Mouse (Mus musculus) megakaryocyte, adult 5-6 weeks (primary cell): ENCODE measurements around the gene Cfap20. TPM values are rescaled to one million over a fixed set of nuclear protein-coding genes. Genes with fewer than 3 reads are reported as not detected.
"Not testable (repeated sequence)": the region's sequence is repeated elsewhere in the genome, so short reads cannot be mapped to it uniquely, and the experiment has no call there.

Experiments
- ATAC-seq: 2 replicates; pipeline ENCODE4 v1.8.0; 2016; ENCODE audit warnings: mild to moderate bottlenecking, inconsistent platforms; ENCODE audit not compliant: poor library complexity, severe bottlenecking
- total RNA-seq, 2 experiments: library from RNA; stranded (forward) in 1 of 2; stranded (reverse) in 1 of 2; fragments of 153-499, 151-499 nt in 1 of 2; fragments of 221-1000, 200-1000 nt in 1 of 2; gene quantifications; 2 replicates each; pipeline versions ENCODE4 v1.2.3 to v1.2.4; 2015 to 2017

The Cfap20 gene
- total RNA-seq, 2 experiments from 2014 or later: 34.7 to 53.8 TPM

GRCm38 (mm10) chr8:95424682-95425081 lies 10.0 kb downstream of the Cfap20 start:
- ATAC-seq: no peak

- no peak for ATAC-seq
Observed at GRCm38 (mm10) chr8:95422193-95422810, 12.4 kb downstream of the Cfap20 start.

- ATAC-seq: 0 out of 2 replicates have a peak, but pooled peaks have one; percentile 24
Observed at GRCm38 (mm10) chr8:95411309-95411972, 23.2 kb downstream of the Cfap20 start.

GRCm38 (mm10) chr8:95409518-95409917 lies 25.2 kb downstream of the Cfap20 start:
- ATAC-seq: no peak

- ATAC-seq: no peak
Observed at GRCm38 (mm10) chr8:95401091-95401490, 33.6 kb downstream of the Cfap20 start.

GRCm38 (mm10) chr8:95399131-95399530 lies 35.5 kb downstream of the Cfap20 start:
- ATAC-seq: no peak

- no peak for ATAC-seq
Observed at GRCm38 (mm10) chr8:95397201-95397600, 37.5 kb downstream of the Cfap20 start.

- ATAC-seq: no peak
Observed at GRCm38 (mm10) chr8:95396752-95397151, 37.9 kb downstream of the Cfap20 start.

- no peak for ATAC-seq
Observed at GRCm38 (mm10) chr8:95395186-95395918, 39.3 kb downstream of the Cfap20 start.

- no peak for ATAC-seq
Observed at GRCm38 (mm10) chr8:95392604-95393003, 42.1 kb downstream of the Cfap20 start.

GRCm38 (mm10) chr8:95391101-95391500 lies 43.6 kb downstream of the Cfap20 start:
- no peak for ATAC-seq

- ATAC-seq: no peak
Observed at GRCm38 (mm10) chr8:95390312-95390711, 44.4 kb downstream of the Cfap20 start.

GRCm38 (mm10) chr8:95387936-95388335 lies 46.7 kb downstream of the Cfap20 start:
- ATAC-seq: no peak

GRCm38 (mm10) chr8:95387221-95387620 lies 47.4 kb downstream of the Cfap20 start:
- ATAC-seq: no peak

GRCm38 (mm10) chr8:95386037-95386436 lies 48.6 kb downstream of the Cfap20 start:
- ATAC-seq: no peak

- ATAC-seq: no peak
Observed at GRCm38 (mm10) chr8:95384501-95384900, 50.2 kb downstream of the Cfap20 start.

- no peak for ATAC-seq
Observed at GRCm38 (mm10) chr8:95381595-95381994, 53.1 kb downstream of the Cfap20 start.

GRCm38 (mm10) chr8:95380953-95381352 lies 53.7 kb downstream of the Cfap20 start:
- no peak for ATAC-seq

- ATAC-seq: not testable (repeated sequence)
Observed at GRCm38 (mm10) chr8:95378928-95379327, 55.7 kb downstream of the Cfap20 start.

GRCm38 (mm10) chr8:95377863-95378291 lies 56.8 kb downstream of the Cfap20 start:
- no peak for ATAC-seq

GRCm38 (mm10) chr8:95377101-95377500 lies 57.6 kb downstream of the Cfap20 start:
- no peak for ATAC-seq
